Mouse (Mus musculus): ENCODE measurements around the gene Gpr33.

DNA sequence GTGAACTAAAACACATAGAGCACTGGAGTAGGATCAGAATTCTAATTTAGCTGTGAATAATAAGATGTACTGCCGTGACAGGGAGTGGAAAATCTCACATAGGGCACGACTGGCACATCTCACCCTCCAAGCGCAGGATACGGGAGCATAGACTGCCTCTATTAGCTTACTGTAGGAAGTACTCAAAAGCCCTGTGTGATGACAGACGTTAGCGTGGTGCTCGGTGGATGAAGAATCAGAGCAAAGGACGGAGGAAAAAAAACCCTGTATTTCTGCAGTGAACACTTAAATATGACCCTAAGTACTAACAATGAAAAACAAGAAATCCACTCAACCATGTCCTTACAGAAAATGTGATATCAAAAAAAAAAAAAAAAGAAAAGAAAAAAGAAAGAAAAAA lies 15.7 kb downstream of the Gpr33 start:
- TF ChIP-seq CTCF (IDR thresholded peaks at IDR 0.05; ENCODE audit: low read depth), result no peak
- TF ChIP-seq EP300 (IDR thresholded peaks at IDR 0.05; ENCODE audit: low read depth), result no peak
